Mouse (Mus musculus) stomach, postnatal 0 days (tissue): ENCODE results near the gene Mettl9.

Experiments
- CTCF ChIP-seq: IDR thresholded peaks from 2 replicates; pipeline ENCODE4 v1.5.1; 2016; ENCODE audit warnings: antibody characterized with exemption, low read depth, mild to moderate bottlenecking, moderate library complexity
- EP300 ChIP-seq: optimal IDR thresholded peaks from 2 replicates; pipeline ENCODE3; 2016; ENCODE audit warnings: antibody characterized with exemption

DNA sequence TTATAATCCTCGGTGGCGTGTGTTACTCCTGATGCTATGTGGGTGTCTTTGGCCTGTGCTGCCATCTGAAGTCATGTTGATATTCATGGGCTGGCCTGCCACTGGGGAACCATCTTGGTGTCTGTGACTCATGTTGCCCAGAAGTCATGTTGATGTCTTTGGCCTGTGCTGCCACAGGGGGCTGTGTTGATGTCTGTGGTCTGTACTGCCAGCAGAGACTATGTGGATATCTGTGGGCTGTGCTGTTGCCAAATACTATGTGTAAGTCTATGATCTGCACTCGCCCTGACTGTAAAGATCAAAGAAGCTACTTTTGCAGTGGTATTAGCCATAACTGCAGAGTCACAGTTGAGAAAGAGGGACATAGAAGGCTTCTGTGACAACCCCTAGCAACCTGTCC lies 15.5 kb upstream of the Mettl9 start:
- no peak for TF ChIP-seq CTCF
- no peak for TF ChIP-seq EP300
